Mouse (Mus musculus): Measurements from ENCODE around the gene Rhbdd1.
A peak's percentile ranks its signal among the peaks of the same experiment; 100 is the strongest.

Rhbdd1 gene

GRCm38 (mm10) chr1:82291930-82292712, 24.1 kb upstream of the Rhbdd1 start:
- DNase-seq (ENCODE audit: low read depth), result no peak

- DNase-seq (ENCODE audit: low read depth), result no peak
Measured at GRCm38 (mm10) chr1:82292771-82293170, 23.5 kb upstream of the Rhbdd1 start.

GRCm38 (mm10) chr1:82294102-82294501, 22.1 kb upstream of the Rhbdd1 start:
- DNase-seq (ENCODE audit: low read depth), result peak; percentile 81

GRCm38 (mm10) chr1:82298586-82298985, 17.7 kb upstream of the Rhbdd1 start:
- DNase-seq (ENCODE audit: low read depth), result peak; percentile 54

- no peak for DNase-seq (ENCODE audit: low read depth)
Measured at GRCm38 (mm10) chr1:82304483-82304882, 11.8 kb upstream of the Rhbdd1 start.

- peak; percentile 66 for DNase-seq (ENCODE audit: low read depth)
Measured at GRCm38 (mm10) chr1:82316746-82317126, 484 bp downstream of the Rhbdd1 start.

- no peak for DNase-seq (ENCODE audit: low read depth)
Measured at GRCm38 (mm10) chr1:82320456-82320855, 4.2 kb downstream of the Rhbdd1 start.

- DNase-seq (ENCODE audit: low read depth), result no peak
Measured at GRCm38 (mm10) chr1:82320864-82321263, 4.6 kb downstream of the Rhbdd1 start.

GRCm38 (mm10) chr1:82321441-82321840, 5.2 kb downstream of the Rhbdd1 start:
- no peak for DNase-seq (ENCODE audit: low read depth)

- DNase-seq (ENCODE audit: low read depth), result peak; percentile 66
Measured at GRCm38 (mm10) chr1:82324131-82324785, 8.0 kb downstream of the Rhbdd1 start.

GRCm38 (mm10) chr1:82326120-82326519, 9.9 kb downstream of the Rhbdd1 start:
- DNase-seq (ENCODE audit: low read depth), result no peak

GRCm38 (mm10) chr1:82328033-82328775, 12.0 kb downstream of the Rhbdd1 start:
- no peak for DNase-seq (ENCODE audit: low read depth)

GRCm38 (mm10) chr1:82329237-82329953, 13.1 kb downstream of the Rhbdd1 start:
- no peak for DNase-seq (ENCODE audit: low read depth)

- DNase-seq (ENCODE audit: low read depth), result no peak
Measured at GRCm38 (mm10) chr1:82329954-82330247, 13.6 kb downstream of the Rhbdd1 start.

GRCm38 (mm10) chr1:82334506-82334905, 18.3 kb downstream of the Rhbdd1 start:
- DNase-seq (ENCODE audit: low read depth), result no peak

- no peak for DNase-seq (ENCODE audit: low read depth)
Measured at GRCm38 (mm10) chr1:82353089-82353488, 36.8 kb downstream of the Rhbdd1 start.

GRCm38 (mm10) chr1:82353755-82354154, 37.5 kb downstream of the Rhbdd1 start:
- no peak for DNase-seq (ENCODE audit: low read depth)

- no peak for DNase-seq (ENCODE audit: low read depth)
Measured at GRCm38 (mm10) chr1:82358871-82359647, 42.8 kb downstream of the Rhbdd1 start.

GRCm38 (mm10) chr1:82359648-82360026, 43.4 kb downstream of the Rhbdd1 start:
- DNase-seq (ENCODE audit: low read depth), result no peak

GRCm38 (mm10) chr1:82361240-82361639, 45.0 kb downstream of the Rhbdd1 start:
- no peak for DNase-seq (ENCODE audit: low read depth)

- DNase-seq (ENCODE audit: low read depth), result peak; percentile 54
Measured at GRCm38 (mm10) chr1:82362165-82362564, 45.9 kb downstream of the Rhbdd1 start.

GRCm38 (mm10) chr1:82364047-82364446, 47.8 kb downstream of the Rhbdd1 start:
- no peak for DNase-seq (ENCODE audit: low read depth)

Measured in NIH3T3 (cell line).